Mouse (Mus musculus) spleen, postnatal 0 days (tissue): ENCODE measurements around the gene Zfp771. TPM values are rescaled to one million over a fixed set of nuclear protein-coding genes. Genes with fewer than 3 reads are reported as not detected.

Experiments used
- polyA plus RNA-seq: library from polyadenylated mRNA; unstranded; fragments of >200 nt; fragmentation: Nextera tagmentation; extraction: Ambion mirVana; gene quantifications from 2 replicates; pipeline ENCODE4 v1.2.1, GENCODE M21; 2015

Zfp771 gene
- 21.4 and 23.5 TPM in 2 replicates for polyA plus RNA-seq

DNA sequence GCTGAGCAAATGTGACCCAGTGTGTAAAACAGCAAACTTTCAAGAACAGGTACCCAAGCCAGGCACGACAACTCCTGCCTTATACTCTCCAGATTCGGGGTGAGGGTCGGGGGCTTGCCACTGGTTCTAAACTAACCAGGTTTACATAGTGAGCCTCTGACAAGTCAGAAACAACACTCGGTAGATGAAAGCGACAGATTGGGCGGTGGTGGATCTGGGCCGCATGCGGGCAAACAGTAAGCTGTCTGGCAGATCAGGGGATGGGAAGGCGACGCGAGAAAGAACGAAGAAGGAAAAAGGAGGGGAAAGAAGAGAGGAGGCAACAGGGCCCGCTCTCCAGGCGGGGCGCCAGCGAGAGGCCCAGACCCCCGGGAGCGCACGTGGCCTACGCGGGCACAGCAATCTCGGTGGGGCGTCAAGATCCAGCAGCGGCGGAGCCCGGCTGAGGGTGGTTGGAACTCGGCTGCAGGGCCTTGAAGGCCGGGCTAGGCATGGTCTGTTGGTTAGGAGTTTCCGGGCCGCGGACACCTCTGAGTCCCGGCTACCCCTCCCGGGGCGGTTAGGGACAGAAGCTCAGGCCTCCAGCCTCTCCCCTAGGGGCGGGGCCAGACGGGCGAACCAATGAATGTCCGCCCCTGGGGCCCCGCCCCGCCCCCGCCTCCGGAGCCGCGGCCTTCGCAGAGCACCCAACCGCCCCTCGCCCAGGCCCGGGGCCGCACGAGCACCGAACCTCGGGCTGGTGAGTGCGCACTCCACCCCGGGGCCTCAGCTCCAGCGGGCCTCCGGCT is at the start of gene Zfp771:
Gene Zfp771, plus strand, starts transcription at position 405 of the 788 bp plus-strand sequence.

DNA sequence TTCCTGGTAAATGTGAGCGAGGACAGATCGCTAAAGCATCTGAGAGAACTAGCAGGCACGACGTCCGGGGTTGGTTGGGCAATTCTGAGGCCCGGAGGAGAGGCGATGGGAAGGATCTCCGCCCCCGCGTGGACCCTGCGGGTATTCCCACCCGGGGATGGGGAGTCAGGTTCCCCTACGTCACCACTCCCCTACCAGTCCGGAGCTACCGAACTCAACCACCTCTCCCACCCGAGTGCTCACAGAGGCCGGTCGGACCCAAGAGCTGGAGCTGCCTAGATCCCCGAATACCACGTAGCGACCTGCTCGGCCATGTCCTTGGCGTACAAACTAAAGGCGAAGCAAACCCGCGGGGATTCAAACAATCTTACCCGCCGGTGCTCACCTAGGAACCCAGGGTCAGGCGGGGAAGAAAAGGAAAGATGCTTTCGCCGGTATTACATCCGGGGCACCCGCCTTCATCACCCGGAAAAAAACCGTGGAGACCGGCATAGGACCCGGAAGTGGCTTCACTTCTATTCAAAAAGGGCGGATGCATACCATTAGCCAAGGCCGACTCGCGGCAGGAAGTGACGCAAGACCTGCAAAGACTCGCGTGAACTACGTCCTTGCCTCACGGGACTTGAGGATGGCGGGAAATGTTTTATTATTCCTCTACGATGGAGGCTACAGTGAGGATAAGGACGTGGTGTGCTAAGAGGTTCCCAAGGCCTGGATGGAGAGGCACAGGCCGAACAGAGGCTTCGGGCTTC is 48.4 kb upstream of the Zfp771 start, which contains the start of gene Cd2bp2:
Gene Cd2bp2, minus strand, starts transcription at position 507 of the 752 bp plus-strand sequence.

DNA sequence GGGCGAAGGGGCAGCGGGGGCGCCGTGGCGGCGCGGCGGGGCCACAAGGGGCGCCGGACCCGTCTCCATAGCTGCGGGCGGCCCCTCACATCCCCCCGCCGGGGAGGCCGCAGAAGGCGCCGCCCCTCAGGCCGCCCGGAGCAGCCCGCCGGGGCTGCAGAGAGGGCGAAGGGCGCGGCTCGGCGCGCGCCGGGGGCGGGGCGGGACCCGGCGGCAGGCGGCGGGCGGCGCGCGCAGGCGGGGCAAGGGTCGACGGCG is 35.9 kb upstream of the Zfp771 start, which contains the start of gene Tbc1d10b:
Gene Tbc1d10b, minus strand, starts transcription at position 174 of the 258 bp plus-strand sequence.

DNA sequence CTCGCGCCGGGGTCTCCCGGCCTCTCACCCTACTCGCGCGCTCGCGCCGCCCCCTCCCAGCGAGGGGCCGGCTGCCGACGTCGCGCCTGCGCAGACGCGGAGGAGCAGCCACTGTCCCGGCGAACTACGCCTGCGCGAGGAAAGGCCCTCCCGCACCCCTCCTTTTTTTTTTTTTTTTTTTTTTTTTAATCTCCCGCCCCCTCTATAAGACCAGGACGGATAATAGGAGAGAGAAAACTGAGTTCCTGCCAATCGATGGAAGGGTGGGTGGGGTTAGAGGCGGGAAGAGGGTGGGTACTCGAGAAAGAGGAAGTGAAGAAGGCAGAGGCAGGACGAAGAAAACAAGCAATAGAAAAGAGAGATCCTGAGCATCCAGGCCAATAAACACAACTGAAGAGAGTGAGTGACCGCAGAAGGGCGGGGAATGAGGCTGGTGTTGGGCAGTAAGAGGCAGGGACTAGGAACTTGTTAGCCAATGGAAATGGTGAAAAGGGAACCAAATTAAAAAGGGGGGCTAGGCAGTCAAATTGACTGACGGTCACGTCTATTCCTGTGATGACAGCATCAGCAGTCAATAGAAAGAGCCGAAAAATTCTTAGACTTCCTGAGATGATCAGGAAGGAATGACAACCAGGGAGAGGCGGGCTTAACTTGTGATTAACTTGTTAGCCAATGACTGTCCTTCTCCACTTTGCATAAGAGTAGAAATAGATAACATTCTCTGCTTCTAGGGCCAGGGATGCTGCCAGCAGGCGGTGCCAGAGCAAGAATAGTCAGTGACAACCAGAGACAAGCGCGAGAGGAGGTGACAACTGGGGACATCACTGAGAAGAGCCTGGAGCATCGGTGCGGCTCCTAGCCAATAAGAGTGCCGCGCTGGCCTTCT is 35.3 kb upstream of the Zfp771 start, which contains the start of gene Mylpf:
Gene Mylpf, plus strand, starts transcription at position 338 of the 886 bp plus-strand sequence.

DNA sequence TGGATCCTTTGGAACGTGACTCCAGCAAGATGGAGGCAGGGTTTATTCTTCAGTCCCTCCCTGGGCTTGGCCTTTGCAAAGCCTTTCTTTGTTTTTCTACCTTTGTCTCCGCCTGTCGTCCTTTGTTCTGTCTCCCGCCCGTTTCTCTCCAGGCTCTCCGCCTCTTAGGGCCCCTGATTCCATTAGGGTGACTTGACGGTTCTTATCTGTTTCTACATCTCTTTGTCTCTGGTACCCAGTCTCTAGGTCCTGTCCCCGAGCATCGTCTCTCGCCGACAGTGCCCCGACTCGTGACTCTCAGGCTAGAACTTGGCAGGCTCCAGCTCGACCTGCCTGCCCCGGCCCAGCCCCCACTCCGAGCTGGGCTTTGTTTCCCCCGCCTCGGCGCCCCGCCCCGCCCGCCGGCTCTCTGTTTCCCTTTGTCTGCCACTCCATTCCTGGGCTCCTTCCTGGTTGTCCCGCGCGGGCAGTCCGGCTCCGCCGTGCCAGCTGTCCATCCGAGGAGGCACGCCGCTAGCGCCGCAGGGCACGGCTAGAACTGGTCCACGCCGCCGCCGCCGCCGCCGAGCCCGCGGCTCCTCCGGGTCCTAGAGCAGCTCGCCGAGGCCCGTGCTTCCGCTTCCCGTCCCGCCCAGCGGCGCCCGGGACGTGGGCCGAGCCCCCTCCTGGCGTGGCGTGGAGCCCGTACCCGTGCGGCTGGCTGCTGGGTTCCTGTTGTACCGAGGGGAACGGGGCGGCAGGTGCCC is 11.3 kb upstream of the Zfp771 start, which contains the start of the genes Zfp553 and Sept1:
Gene Zfp553, plus strand, starts transcription at position 440 of the 746 bp plus-strand sequence.
Gene Sept1, minus strand, starts transcription at position 509 of the 746 bp plus-strand sequence.

DNA sequence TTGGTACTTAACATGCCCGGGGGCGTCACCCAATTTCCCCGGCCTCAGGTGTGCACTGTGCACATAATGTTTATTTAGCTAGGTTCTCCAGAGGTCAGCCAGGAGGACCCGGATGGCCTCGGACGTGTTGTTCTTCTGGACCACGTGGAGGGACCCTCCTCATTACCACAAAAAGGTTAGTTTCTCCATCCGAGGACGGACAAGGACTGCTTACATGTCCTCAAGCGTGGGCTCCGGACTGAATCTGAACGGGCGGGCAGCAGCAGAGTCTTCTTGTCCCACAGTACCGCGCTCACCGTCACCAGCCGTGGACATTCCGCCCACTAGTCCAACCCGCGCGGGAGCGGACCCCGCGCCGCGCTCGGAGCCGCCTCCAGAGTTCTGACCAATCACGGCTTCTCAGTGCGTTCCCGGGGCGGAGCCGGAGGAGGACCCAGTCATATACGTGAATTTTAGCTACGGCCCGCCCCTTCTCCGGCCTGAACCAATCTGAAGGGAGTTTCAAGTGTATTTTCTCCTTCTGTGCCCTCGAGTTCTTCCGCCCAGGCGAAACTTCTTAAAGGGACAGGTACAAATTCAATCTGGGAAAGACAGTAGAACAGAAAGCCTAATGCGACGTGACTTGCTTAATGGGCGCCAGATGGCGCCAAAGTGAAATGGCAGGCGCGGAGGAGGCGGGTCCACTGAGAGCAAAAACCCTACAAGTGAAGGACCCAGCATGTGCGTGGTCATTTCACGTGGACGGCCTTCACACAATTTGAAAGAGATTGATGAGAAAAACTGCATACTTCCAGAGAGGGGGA is 16.4 kb downstream of the Zfp771 start, which contains the start of gene Dctpp1:
Gene Dctpp1, minus strand, starts transcription at position 401 of the 803 bp plus-strand sequence.

DNA sequence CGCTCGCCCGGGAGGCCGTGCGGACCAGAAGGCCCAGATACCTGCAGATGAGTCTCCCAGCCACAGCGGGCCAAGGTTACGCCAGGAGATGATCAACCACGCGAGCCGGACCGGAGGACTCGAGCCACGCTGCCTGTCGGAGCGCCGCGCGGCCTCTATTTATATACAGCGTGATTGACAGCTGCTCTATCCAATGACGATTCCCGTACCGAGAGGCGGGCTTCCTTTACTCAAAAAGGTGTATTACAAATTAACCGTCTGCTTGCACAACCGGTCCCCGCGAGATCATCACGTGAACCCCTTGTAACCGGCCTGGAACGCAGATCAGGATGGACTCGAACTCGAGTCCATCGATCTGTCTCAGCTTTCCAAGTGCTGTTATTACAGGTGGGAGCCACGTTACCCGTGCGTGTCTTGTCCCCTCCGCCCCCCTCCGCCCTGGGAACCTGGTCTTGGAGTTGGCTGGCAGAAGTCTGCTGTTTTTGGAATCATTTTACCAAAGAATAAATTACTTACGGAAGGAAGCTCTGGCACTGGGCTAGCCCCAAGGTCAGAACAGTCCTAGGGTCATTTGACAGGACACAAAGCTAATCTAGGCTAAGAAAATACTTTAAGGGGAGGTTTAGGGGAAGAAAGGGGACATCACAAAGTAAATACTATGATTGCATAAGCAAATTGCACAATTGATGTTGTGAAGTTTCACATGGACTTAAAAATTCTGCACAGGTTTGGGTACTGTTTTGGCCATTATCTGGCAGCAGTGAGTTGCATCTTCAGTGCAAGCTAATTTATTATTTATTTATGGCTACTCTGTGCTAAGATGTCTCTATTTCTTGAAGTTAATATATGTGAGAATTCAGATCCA is 30.1 kb downstream of the Zfp771 start, which contains the start of gene Sephs2:
Gene Sephs2, minus strand, starts transcription at position 131 of the 865 bp plus-strand sequence.

DNA sequence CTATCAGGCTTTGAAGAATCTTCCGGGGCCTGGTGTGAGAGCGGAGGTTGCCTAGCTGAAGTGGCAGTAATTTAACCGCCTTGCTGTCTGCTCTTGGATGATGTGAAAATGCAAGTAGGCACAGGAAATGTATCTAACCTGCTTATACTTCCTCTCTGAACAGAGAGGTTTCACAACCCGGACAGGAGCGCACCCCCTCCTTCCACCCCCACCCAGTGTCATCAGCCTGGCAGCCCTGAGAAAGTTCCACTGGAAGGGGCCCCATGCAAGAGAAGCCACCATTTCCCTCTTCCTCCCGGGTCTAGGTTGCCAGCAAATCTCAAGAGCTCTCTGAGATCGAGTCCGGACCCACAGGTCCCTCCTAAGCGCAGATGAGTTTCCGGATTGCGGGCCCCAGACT is 52.0 kb downstream of the Zfp771 start, which contains the start of gene Itgal:
Gene Itgal, plus strand, starts transcription at position 163 of the 400 bp plus-strand sequence.

Other genes starting within 250 kb of the Zfp771 start
- 13.4 and 15.9 TPM in 2 replicates for gene Mvp, start 229.7 kb upstream of the Zfp771 start, polyA plus RNA-seq
- not detected in 2 replicates for gene Pagr1b, start 227.8 kb upstream of the Zfp771 start, polyA plus RNA-seq
- gene Pagr1a, start 226.9 kb upstream of the Zfp771 start, polyA plus RNA-seq: 32.5 and 43.1 TPM in 2 replicates
- 3.7 and 10.6 TPM in 2 replicates for gene Gm42742, start 223.2 kb upstream of the Zfp771 start, polyA plus RNA-seq
- gene Prrt2, start 223.1 kb upstream of the Zfp771 start, polyA plus RNA-seq: 0.55 and 0.86 TPM in 2 replicates
- gene Maz, start 217.2 kb upstream of the Zfp771 start, polyA plus RNA-seq: 47.2 and 48.3 TPM in 2 replicates
- 109 and 120 TPM in 2 replicates for gene Kif22, start 201.8 kb upstream of the Zfp771 start, polyA plus RNA-seq
- 10.1 and 23.2 TPM in 2 replicates for gene Zg16, start 156.9 kb upstream of the Zfp771 start, polyA plus RNA-seq
- gene AI467606, start 152.9 kb upstream of the Zfp771 start, polyA plus RNA-seq: 24.3 and 30.3 TPM in 2 replicates
- gene Qprt, start 122.0 kb upstream of the Zfp771 start, polyA plus RNA-seq: 1.4 and 1.5 TPM in 2 replicates
- gene Spn, start 106.5 kb upstream of the Zfp771 start, polyA plus RNA-seq: 20.0 and 22.3 TPM in 2 replicates
- 27.7 and 29.2 TPM in 2 replicates for gene Cd2bp2, start 48.2 kb upstream of the Zfp771 start, polyA plus RNA-seq
- gene Tbc1d10b, start 35.8 kb upstream of the Zfp771 start, polyA plus RNA-seq: 21.0 and 22.5 TPM in 2 replicates
- gene Mylpf, start 35.4 kb upstream of the Zfp771 start, polyA plus RNA-seq: 34.1 and 37.7 TPM in 2 replicates
- 10.2 and 11.5 TPM in 2 replicates for gene Zfp553, start 11.2 kb upstream of the Zfp771 start, polyA plus RNA-seq
- gene Sept1, start 11.1 kb upstream of the Zfp771 start, polyA plus RNA-seq: 44.4 and 49.3 TPM in 2 replicates
- 87.9 and 90.1 TPM in 2 replicates for gene Dctpp1, start 16.4 kb downstream of the Zfp771 start, polyA plus RNA-seq
- 77.6 and 80.8 TPM in 2 replicates for gene Sephs2, start 29.8 kb downstream of the Zfp771 start, polyA plus RNA-seq
- gene Itgal, start 52.0 kb downstream of the Zfp771 start, polyA plus RNA-seq: 10.0 and 13.4 TPM in 2 replicates
- gene Zfp768, start 101.3 kb downstream of the Zfp771 start, polyA plus RNA-seq: 3.2 and 4.1 TPM in 2 replicates
- gene Zfp747, start 131.8 kb downstream of the Zfp771 start, polyA plus RNA-seq: 2.5 TPM in 2 replicates
- 1.3 and 1.8 TPM in 2 replicates for gene 9130019O22Rik, start 142.9 kb downstream of the Zfp771 start, polyA plus RNA-seq
- gene E430018J23Rik, start 149.4 kb downstream of the Zfp771 start, polyA plus RNA-seq: 1.7 and 1.9 TPM in 2 replicates
- gene Zfp764, start 162.5 kb downstream of the Zfp771 start, polyA plus RNA-seq: 1.7 and 2.2 TPM in 2 replicates
- 17.4 and 22.2 TPM in 2 replicates for gene Zfp688, start 177.8 kb downstream of the Zfp771 start, polyA plus RNA-seq
- 2.5 and 3.2 TPM in 2 replicates for gene Zfp689, start 204.9 kb downstream of the Zfp771 start, polyA plus RNA-seq
- 27.6 and 29.6 TPM in 2 replicates for gene Prr14, start 215.3 kb downstream of the Zfp771 start, polyA plus RNA-seq
- gene Fbrs, start 234.9 kb downstream of the Zfp771 start, polyA plus RNA-seq: 8.0 and 13.0 TPM in 2 replicates